Mouse (Mus musculus) limb, embryonic 13.5 days (tissue): ENCODE measurements around the gene Ccr8. TPM values are rescaled to one million over a fixed set of nuclear protein-coding genes. Genes with fewer than 3 reads are reported as not detected.

Source experiments
- ATAC-seq: fragments of 200-750 bp; cut with Nextera tagmentation; 2 replicates; pipeline ENCODE4 v1.8.0; 2017; ENCODE audit warnings: low read depth, moderate number of reproducible peaks, moderate TSS enrichment; ENCODE audit not compliant: low FRiP score
- H3K27ac ChIP-seq: fragments of 300-500 bp; sonication (generic); 2 replicates; pipeline ENCODE4 v1.5.1; 2015; ENCODE audit warnings: inconsistent platforms, mild to moderate bottlenecking, moderate library complexity
- H3K27me3 ChIP-seq: fragments of 300-500 bp; sonication (generic); 2 replicates; pipeline ENCODE4 v1.6.1; 2015; ENCODE audit warnings: mild to moderate bottlenecking, inconsistent platforms
- H3K36me3 ChIP-seq: fragments of 300-500 bp; sonication (generic); 2 replicates; pipeline ENCODE4 v1.6.1; 2015; ENCODE audit warnings: inconsistent platforms, mild to moderate bottlenecking, moderate library complexity
- H3K4me1 ChIP-seq: fragments of 300-500 bp; sonication (generic); 2 replicates; pipeline ENCODE4 v1.6.1; 2015; ENCODE audit warnings: inconsistent platforms
- H3K4me2 ChIP-seq: fragments of 300-500 bp; sonication (generic); replicated peaks from 2 replicates; pipeline ENCODE4 v1.6.1; 2015; ENCODE audit warnings: inconsistent platforms, mild to moderate bottlenecking, moderate library complexity
- H3K4me3 ChIP-seq: fragments of 300-500 bp; sonication (generic); 2 replicates; pipeline ENCODE4 v1.5.1; 2015; ENCODE audit warnings: moderate library complexity, mild to moderate bottlenecking, inconsistent platforms
- H3K9ac ChIP-seq: fragments of 300-500 bp; sonication (generic); 2 replicates; pipeline ENCODE4 v1.6.1; 2015; ENCODE audit warnings: mild to moderate bottlenecking, inconsistent platforms
- H3K9me3 ChIP-seq: fragments of 300-500 bp; sonication (generic); 2 replicates; pipeline ENCODE4 v1.6.1; 2016; ENCODE audit warnings: inconsistent platforms
- WGBS: fragments of 180-500 bp; shearing (Covaris S2); methylation state at CpG from one replicate; pipeline ENCODE4 v1.1.7; 2015; 5-methylcytosine and 5-hydroxymethylcytosine counted together
- polyA plus RNA-seq: library from polyadenylated mRNA; unstranded; fragments of >200 nt; fragmentation: Nextera tagmentation; extraction: Ambion mirVana; gene quantifications from 2 replicates; pipeline ENCODE4 v1.2.1, GENCODE M21; 2015

Gene Ccr8
- 0.76 and 0.97 TPM in 2 replicates for polyA plus RNA-seq

DNA sequence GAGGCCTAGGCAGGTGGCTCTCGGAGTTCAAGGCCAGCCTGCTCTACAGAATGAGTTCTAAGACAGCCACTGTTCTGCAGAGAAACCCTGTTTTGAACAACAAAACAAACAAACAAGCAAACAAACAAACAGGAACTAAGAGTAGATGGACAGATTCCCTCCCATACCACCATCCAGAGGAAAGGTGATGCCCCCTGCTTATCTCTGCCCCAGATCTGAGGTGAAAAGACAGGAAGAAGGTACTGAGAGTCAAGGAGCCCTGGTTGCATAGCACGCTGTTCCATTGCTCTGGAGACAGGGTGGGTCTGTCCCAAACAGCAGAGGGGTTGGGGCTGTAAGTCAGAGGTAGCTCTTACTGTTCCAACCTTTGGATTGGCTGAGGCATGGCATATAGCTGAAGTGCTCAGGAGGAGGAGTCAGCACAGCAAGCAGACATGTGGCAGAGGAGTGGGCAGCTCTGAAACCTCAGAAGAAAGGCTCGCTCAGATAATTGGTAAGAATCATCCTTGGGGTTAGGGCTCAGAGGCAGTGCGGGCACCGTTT is at the start of gene Ccr8:
Gene Ccr8 (plus strand): TSS at position 419 of the 543 bp plus-strand sequence.
- 66% methylated on average over 5 of the region's 5 CpGs for WGBS
- H3K9me3 ChIP-seq: 0 out of 2 replicates have a peak, but pooled peaks cover 3% of the 10 kb centered on the region
- no peak for ATAC-seq
- H3K27ac ChIP-seq: no peak within 1 kb of the TSS
- H3K36me3 ChIP-seq: no peaks in the 10 kb centered on the region
- H3K4me2 ChIP-seq: no peak within 1 kb of the TSS
- H3K27me3 ChIP-seq: no peaks in the 10 kb centered on the region
- no peak within 1 kb of the TSS for H3K4me3 ChIP-seq
- H3K9ac ChIP-seq: no peak within 1 kb of the TSS
- H3K4me1 ChIP-seq: no peaks in the 10 kb centered on the region

DNA sequence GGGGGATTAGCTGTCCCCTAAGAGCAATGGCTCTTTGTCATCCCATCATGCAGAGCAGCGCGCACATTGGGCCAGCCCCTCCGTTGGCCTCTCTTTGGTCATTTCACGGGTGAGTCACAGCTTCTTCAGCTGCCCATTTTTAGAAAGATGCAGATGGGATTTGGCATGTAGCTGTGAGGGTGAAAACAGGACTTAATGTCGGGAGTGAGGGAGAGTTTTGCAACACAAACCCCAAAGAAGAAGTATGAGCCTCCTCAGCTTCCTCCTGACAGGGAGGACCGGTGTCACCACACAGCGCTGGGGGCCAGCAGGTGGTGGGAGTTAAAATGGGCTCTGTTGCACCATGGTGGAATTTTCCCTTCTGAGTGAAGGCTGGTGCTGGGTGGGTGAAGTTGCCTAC is 48.8 kb upstream of the Ccr8 start:
- H3K4me2 ChIP-seq: no peak overlapping the region
- 83% methylated on average over 7 of the region's 7 CpGs for WGBS
- no peak for ATAC-seq
- H3K9ac ChIP-seq: no peak overlapping the region
- no peaks in the 10 kb centered on the region for H3K9me3 ChIP-seq
- no peaks in the 10 kb centered on the region for H3K36me3 ChIP-seq
- H3K4me3 ChIP-seq: no peak overlapping the region
- no peaks in the 10 kb centered on the region for H3K27me3 ChIP-seq
- H3K27ac ChIP-seq: no peak overlapping the region
- H3K4me1 ChIP-seq: no peaks in the 10 kb centered on the region

DNA sequence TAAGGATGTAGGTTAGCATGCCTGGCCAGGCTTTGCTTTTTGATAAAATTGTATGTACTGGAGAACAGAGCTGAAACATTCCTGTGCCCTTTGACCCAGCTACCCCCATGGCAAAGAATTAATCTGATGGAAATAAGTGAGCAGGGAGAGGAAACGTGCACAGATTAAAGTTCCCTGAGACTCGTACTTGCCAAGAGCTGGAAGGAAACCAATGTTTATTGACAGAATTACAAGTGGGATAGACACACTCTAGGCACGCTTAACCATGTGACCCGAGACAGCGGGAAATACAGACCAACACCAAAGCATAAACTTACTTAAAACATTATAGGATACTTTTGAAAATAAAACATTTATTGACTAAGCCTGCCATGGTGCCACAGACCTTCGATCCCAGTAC is 43.4 kb upstream of the Ccr8 start:
- no peak overlapping the region for H3K4me2 ChIP-seq
- no peak overlapping the region for H3K4me3 ChIP-seq
- no peaks in the 10 kb centered on the region for H3K36me3 ChIP-seq
- no peak overlapping the region for H3K9ac ChIP-seq
- H3K27me3 ChIP-seq: no peaks in the 10 kb centered on the region
- no peak overlapping the region for H3K27ac ChIP-seq
- WGBS: 74% methylated on average over 6 of the region's 6 CpGs
- no peaks in the 10 kb centered on the region for H3K9me3 ChIP-seq
- no peak for ATAC-seq
- H3K4me1 ChIP-seq: no peaks in the 10 kb centered on the region

DNA sequence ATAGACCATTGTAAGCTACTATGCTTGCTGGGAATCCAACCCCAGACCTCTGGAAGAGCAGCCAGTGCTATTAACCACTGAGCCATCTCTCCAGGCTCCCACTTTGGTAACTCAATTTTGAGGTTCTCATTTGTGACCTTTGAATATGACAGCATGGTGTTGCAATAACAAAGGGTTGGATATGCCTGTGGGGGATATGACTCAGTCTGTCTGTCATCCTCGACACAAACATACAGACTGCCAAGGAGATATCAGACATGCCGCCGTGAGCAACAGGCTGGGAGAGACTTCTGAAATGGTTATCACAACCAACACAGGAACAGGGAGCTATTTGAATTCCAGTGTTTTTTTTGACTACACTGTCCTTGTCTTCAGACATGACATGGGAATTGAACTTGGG is 42.5 kb upstream of the Ccr8 start:
- Histone ChIP-seq H3K27me3 (no peaks in the 10 kb centered on the region), H3K27ac (no peak overlapping the region), H3K4me3 (no peak overlapping the region), H3K36me3 (no peaks in the 10 kb centered on the region), H3K9me3 (no peaks in the 10 kb centered on the region), H3K9ac (no peak overlapping the region), H3K4me1 (no peaks in the 10 kb centered on the region), H3K4me2 (no peak overlapping the region)
- no peak for ATAC-seq
- WGBS: 77% methylated on average over 3 of the region's 3 CpGs

DNA sequence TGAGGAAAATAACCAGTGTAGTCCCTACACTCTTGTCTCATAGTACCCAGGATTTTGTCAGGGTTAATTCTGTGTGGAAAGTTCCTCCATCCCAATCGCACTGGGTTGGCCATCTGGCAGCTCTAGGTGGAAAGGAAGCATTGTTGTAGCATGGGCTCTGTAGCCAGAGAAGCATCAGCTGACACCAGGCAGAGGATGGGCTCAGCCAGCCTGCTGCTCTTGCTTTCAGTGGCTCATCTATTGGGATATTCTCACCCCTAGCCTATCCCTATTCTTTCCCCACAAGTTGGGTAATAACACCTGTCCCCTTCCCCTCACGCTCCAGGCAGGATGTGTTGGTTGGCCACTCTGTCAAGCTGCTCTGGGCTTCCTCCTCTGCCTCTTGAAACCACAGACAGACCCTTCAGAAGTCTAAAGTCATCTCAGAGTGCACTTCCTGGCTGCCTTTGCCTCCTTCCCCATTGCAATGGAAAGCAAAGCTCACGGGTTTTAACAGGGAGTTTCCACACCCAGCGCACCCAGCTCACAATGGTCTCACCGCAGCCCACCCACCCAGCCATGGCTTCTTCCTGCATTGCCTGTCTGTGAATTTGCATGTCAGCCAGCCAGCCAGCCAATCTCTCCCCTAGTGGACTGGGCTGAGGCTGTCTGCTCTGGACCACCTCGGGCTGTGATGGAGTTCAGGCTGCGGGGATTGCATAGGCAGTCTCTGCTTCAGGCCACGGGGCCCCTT is 37.2 kb upstream of the Ccr8 start:
- H3K9ac ChIP-seq: no peak overlapping the region
- H3K36me3 ChIP-seq: no peaks in the 10 kb centered on the region
- H3K27ac ChIP-seq: no peak overlapping the region
- H3K4me1 ChIP-seq: no peaks in the 10 kb centered on the region
- ATAC-seq: no peak
- WGBS: 57% methylated on average over 8 of the region's 8 CpGs
- H3K4me2 ChIP-seq: no peak overlapping the region
- H3K9me3 ChIP-seq: no peaks in the 10 kb centered on the region
- H3K27me3 ChIP-seq: no peaks in the 10 kb centered on the region
- no peak overlapping the region for H3K4me3 ChIP-seq

DNA sequence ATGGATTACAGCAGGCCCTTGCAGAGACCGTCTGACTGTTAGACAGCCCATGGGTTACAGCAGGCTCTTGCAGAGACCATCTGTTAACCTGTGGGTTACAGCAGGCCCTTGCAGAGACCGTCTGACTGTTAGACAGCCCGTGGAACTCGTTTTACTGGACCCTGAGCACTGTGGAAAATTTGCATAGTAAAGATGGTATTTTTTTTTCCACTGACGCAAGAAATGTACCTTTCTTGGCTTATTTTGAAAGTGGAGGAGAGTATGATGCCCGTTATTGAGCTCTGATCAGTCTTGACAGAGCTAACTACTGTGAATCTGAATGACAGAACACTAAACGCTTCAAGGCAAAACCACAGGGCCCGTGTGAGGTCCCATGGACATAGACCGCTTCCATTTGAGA is 35.7 kb upstream of the Ccr8 start:
- no peak overlapping the region for H3K4me3 ChIP-seq
- no peak overlapping the region for H3K9ac ChIP-seq
- H3K27me3 ChIP-seq: no peaks in the 10 kb centered on the region
- no peaks in the 10 kb centered on the region for H3K4me1 ChIP-seq
- no peak for ATAC-seq
- WGBS: 66% methylated on average over 9 of the region's 9 CpGs
- no peaks in the 10 kb centered on the region for H3K36me3 ChIP-seq
- no peak overlapping the region for H3K27ac ChIP-seq
- H3K9me3 ChIP-seq: no peaks in the 10 kb centered on the region
- H3K4me2 ChIP-seq: no peak overlapping the region

DNA sequence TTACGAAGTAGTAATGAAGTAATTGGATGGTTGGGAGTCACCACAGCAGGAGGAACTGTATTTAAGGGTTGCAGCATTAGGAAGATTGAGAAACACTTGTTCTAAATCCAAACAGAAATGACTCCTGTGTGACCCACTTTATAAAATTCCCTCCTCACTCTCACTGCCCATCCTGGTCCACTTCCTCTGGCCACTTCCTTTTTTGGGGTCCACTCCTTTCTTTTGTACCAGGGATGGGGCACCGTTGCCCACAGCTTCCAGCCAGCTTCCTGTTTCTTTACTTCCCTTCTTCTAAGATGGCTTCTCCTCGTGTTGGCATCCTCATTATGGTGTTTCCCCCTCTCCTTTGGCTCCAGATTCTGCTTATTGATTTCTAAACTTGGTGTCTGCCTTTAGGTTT is 33.2 kb upstream of the Ccr8 start:
- Histone ChIP-seq H3K4me2 (no peak overlapping the region), H3K36me3 (no peaks in the 10 kb centered on the region), H3K27ac (no peak overlapping the region), H3K9me3 (no peaks in the 10 kb centered on the region), H3K27me3 (no peaks in the 10 kb centered on the region), H3K4me3 (no peak overlapping the region), H3K4me1 (no peaks in the 10 kb centered on the region), H3K9ac (no peak overlapping the region)
- WGBS: 68% methylated on average over 3 of the region's 3 CpGs
- no peak for ATAC-seq

DNA sequence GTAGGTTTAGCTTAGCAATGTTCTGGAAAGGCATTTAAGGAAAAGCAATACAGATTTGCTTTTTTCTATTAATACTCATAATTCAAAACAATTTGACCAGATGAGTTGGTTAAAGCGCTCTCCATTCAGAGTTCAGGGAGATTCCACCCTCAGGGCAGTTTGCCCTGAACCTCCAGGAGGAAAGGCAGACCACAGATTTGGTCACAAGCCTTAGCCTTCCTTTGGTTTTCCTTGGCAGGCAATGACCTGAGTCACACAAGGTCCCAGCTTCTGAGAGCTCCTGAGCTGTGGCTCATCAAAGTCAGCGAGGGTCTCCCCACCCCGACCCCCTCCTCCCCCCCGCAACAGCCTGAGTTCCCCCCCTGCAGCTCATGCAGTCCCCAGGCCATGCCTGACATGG is 27.6 kb upstream of the Ccr8 start:
- H3K27me3 ChIP-seq: no peaks in the 10 kb centered on the region
- no peaks in the 10 kb centered on the region for H3K4me1 ChIP-seq
- no peak overlapping the region for H3K27ac ChIP-seq
- H3K9me3 ChIP-seq: no peaks in the 10 kb centered on the region
- H3K4me3 ChIP-seq: no peak overlapping the region
- 69% methylated on average over 4 of the region's 4 CpGs for WGBS
- no peaks in the 10 kb centered on the region for H3K36me3 ChIP-seq
- ATAC-seq: no peak
- no peak overlapping the region for H3K9ac ChIP-seq
- no peak overlapping the region for H3K4me2 ChIP-seq

DNA sequence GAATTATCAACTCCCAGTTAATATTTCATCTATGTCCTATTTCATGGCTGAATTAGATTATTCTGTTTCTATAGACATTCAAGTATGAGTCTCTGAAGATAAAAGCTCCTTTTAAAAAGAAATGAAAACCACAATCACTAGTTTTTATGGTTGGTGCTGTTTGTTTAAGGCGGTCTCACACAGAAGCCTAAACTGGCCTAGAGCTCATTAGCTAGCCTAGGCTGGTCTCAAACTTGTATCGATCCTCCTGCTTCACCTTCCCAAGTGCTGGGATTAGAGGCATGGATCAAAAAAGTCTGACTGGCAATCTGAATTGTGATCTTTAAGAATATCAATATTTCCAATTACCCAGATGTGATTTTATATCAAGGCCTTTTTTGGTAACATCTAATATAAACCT is 24.3 kb upstream of the Ccr8 start:
- H3K27me3 ChIP-seq: no peaks in the 10 kb centered on the region
- no peak overlapping the region for H3K9ac ChIP-seq
- ATAC-seq: no peak
- H3K36me3 ChIP-seq: no peaks in the 10 kb centered on the region
- no peak overlapping the region for H3K27ac ChIP-seq
- WGBS: 71% methylated on average over 2 of the region's 2 CpGs
- no peaks in the 10 kb centered on the region for H3K4me1 ChIP-seq
- H3K9me3 ChIP-seq: no peaks in the 10 kb centered on the region
- H3K4me3 ChIP-seq: no peak overlapping the region
- H3K4me2 ChIP-seq: no peak overlapping the region

DNA sequence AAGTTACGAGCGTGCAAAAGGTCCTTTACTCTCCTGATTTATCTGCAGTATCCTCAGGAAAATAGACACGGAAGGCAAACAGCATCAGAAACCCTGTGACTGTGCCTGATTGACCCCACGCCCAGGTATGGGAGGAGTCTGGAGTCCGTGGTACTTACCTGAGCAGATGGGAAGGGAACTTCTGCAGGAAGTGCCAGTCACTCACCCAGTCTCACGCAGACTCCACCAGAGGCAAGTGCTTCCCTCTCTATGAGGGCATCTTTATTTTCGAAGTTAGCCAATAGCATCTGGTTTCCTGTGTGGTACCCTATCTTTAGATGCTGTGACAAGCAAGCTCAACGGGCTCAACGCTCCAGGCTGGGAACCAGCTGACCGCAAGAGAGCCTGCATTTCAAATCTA is 23.9 kb upstream of the Ccr8 start:
- Histone ChIP-seq H3K36me3 (no peaks in the 10 kb centered on the region), H3K4me1 (no peaks in the 10 kb centered on the region), H3K27ac (no peak overlapping the region), H3K9me3 (no peaks in the 10 kb centered on the region), H3K4me2 (no peak overlapping the region), H3K4me3 (no peak overlapping the region), H3K27me3 (no peaks in the 10 kb centered on the region), H3K9ac (no peak overlapping the region)
- no peak for ATAC-seq
- 59% methylated on average over 10 of the region's 10 CpGs for WGBS

DNA sequence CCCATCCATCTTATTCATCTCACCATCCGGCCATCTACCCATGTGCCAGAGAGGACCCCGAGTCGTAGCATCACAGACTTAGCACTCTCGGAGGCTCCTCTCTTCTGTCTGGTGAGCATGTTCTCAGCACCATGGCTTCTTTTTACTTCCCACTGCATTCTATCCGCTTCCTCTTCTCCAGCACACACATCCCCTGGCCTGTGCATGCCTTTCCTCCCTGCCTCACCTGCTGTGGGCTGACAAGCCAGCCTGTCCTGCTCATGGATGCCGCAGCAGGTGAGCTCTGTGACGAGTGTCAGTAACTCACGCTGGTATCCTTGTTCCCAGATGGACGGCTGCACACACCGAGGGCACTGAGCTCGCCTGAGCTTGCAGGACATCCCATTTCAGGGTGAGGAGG is 22.1 kb upstream of the Ccr8 start, which contains the start of gene Cx3cr1:
Gene Cx3cr1 (minus strand): TSS at position 101 of the 400 bp plus-strand sequence.
- Histone ChIP-seq H3K27ac (no peak within 1 kb of the TSS), H3K9me3 (no peaks in the 10 kb centered on the region), H3K27me3 (no peaks in the 10 kb centered on the region), H3K4me1 (no peaks in the 10 kb centered on the region), H3K36me3 (no peaks in the 10 kb centered on the region), H3K9ac (no peak within 1 kb of the TSS; the same call in 1 of the 2 replicates), H3K4me2 (no peak within 1 kb of the TSS), H3K4me3 (no peak within 1 kb of the TSS)
- ATAC-seq: no peak
- 79% methylated on average over 11 of the region's 11 CpGs for WGBS

DNA sequence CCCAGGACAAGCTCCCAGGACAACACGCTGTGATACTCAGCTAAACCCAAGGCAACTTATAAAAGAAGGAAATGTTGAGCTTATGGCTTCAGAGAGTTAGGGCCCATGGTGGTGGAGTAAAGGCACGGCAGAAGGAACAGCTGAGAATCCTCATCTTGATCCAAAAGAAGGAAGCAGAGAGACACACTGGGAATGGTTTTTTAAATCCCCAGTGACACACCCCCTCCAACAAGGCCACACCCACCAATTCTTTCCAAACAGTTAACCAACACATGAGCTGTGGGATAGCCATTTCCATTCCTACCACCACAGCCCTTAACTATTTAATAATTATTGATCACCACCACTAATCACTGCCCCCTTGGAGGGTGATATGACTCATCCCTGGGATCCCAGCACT is 20.7 kb upstream of the Ccr8 start:
- no peak overlapping the region for H3K4me2 ChIP-seq
- no peaks in the 10 kb centered on the region for H3K9me3 ChIP-seq
- no peak overlapping the region for H3K9ac ChIP-seq
- no peaks in the 10 kb centered on the region for H3K4me1 ChIP-seq
- no peak overlapping the region for H3K27ac ChIP-seq
- H3K27me3 ChIP-seq: no peaks in the 10 kb centered on the region
- WGBS: 68% methylated on average over 2 of the region's 2 CpGs
- no peak for ATAC-seq
- no peaks in the 10 kb centered on the region for H3K36me3 ChIP-seq
- H3K4me3 ChIP-seq: no peak overlapping the region

DNA sequence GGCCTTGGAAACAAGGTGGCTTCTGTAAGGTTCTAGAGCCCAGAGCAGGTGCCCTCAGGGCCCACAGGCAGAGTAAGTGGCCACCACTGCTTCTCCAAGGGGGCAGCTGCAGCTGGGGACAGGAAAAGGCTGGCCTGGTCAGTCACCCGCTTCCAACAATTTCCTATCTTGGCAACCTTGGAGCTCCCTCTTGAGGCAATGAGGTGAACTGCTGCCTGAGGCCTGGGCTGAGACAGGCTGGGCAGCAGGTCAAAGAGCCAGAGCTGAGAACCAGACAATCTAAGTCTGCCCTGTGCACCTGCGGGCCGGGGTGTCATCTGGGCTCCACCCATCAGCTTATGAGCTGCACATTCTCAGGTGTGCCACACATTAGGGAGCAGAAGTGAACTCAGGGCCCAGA is 18.7 kb upstream of the Ccr8 start:
- H3K9ac ChIP-seq: no peak overlapping the region
- WGBS: 15% methylated on average over 3 of the region's 3 CpGs

More for the DNA sequence above, 18.7 kb upstream of the Ccr8 start:
- Histone ChIP-seq H3K36me3 (no peaks in the 10 kb centered on the region), H3K4me3 (no peak overlapping the region), H3K4me1 (no peaks in the 10 kb centered on the region), H3K9me3 (no peaks in the 10 kb centered on the region), H3K27ac (no peak overlapping the region), H3K27me3 (no peaks in the 10 kb centered on the region), H3K4me2 (no peak overlapping the region)
- ATAC-seq: 0 out of 2 replicates have a peak, but pooled peaks have one; percentile 48
